Mouse (Mus musculus) fibroblast of lung, adult 2 months (primary cell): ENCODE data around the gene Gm5936.
"Not testable (repeated sequence)": the region's sequence is repeated elsewhere in the genome, so short reads cannot be mapped to it uniquely, and the experiment has no call there.

Experiments used
- DNase-seq: peaks from one replicate; pipeline ENCODE4 v3.0.0-alpha.2; 2011; ENCODE audit warnings: low read depth

Gene Gm5936

DNA sequence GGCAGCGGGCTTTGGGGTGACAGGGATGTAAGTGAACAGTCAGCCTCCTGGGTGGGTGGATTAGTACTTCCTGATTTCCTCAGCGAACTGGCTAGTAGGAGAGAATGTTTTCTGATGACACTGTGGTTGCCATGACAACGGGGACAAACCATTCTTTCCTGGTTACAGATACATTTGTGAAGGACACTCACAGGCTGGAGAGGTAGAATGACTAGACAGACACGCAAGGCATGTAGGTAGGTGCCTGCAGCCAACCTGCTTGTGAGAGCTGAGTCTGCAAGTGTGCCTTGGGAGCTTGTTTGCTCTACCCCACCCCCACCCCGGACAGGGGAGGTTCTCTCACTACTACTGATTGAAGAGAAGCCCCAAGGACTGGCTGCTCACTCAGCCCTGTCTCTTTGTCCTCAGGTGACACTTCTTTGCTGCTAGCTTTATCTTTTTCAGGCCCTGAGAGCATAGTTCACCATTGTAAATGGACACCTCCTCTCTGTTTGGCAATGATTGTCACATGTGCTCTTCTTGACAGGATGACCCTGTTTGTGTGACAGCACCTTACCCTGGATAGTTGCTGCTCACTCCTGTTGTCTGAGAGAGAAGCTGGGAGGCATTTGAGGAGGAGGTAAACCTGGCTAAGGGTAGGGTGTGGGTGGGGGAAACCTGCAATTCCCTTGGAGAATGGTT lies at the start of gene Gm5936:
Gene Gm5936 (plus strand): TSS at position 355 of the 681 bp plus-strand sequence.
- DNase-seq = not testable (repeated sequence)

DNA sequence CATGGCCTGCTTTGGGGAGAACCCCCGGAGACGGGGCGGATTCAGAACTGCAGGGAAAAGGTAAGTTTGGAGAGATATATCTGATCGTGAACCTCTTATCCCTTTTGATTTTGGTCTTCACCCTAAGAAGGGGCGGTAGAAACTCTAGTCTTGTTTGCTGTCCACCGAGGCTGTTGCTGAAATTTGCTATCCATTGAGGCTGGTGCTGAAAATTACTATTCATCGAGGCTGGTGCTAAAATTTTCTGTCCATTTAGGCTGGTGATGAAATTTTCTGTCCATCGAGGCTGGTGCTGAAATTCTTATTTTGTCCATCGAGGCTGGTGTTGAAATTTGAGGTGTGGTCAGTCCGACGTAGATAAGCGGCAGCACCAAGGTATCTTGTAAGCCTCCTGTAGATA lies 19.1 kb downstream of the Gm5936 start:
- not testable (repeated sequence) for DNase-seq

DNA sequence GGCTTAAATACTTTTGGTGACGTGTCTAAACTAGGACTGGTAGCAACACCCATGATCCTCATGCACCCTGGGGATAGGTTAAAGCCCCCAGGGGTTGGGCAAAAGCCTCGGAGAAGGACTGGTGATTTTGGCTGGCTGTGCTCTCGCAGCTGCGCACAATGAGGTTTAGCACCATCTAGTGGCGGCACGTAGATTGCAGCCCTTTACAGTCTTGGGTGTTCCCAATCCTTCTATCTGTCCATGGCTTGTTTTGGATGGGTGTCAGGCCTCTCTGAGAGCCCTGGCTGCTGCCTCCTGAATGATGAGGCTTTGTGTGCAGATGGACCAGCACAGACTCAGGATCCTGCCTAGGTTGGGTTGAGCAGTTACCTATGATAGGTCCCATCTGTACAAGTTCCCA lies 43.1 kb downstream of the Gm5936 start:
- DNase-seq = not testable (repeated sequence)
